Mouse (Mus musculus) thymus, postnatal 14 days (tissue): Measurements from ENCODE around the gene Btbd9.

ENCODE experiments used
- DNase-seq: peaks from one replicate; pipeline ENCODE4 v3.0.0; 2021

The Btbd9 gene

GRCm38 (mm10) chr17:30267432-30267973 lies 308.8 kb downstream of the Btbd9 start:
- DNase-seq: no peak

GRCm38 (mm10) chr17:30263535-30263934 lies 312.8 kb downstream of the Btbd9 start:
- no peak for DNase-seq

- DNase-seq: no peak
Observed at GRCm38 (mm10) chr17:30262943-30263342, 313.3 kb downstream of the Btbd9 start.

GRCm38 (mm10) chr17:30262440-30262839 lies 313.8 kb downstream of the Btbd9 start:
- DNase-seq: no peak

GRCm38 (mm10) chr17:30261983-30262340 lies 314.3 kb downstream of the Btbd9 start:
- no peak for DNase-seq

- no peak for DNase-seq
Observed at GRCm38 (mm10) chr17:30261307-30261982, 314.8 kb downstream of the Btbd9 start.

- DNase-seq: no peak
Observed at GRCm38 (mm10) chr17:30260641-30261306, 315.5 kb downstream of the Btbd9 start.

GRCm38 (mm10) chr17:30259938-30260337 lies 316.4 kb downstream of the Btbd9 start:
- no peak for DNase-seq

- no peak for DNase-seq
Observed at GRCm38 (mm10) chr17:30258480-30258879, 317.8 kb downstream of the Btbd9 start.

GRCm38 (mm10) chr17:30255928-30256560 lies 320.2 kb downstream of the Btbd9 start:
- no peak for DNase-seq

- DNase-seq: no peak
Observed at GRCm38 (mm10) chr17:30253924-30254323, 322.4 kb downstream of the Btbd9 start.

- DNase-seq: no peak
Observed at GRCm38 (mm10) chr17:30253028-30253427, 323.3 kb downstream of the Btbd9 start.

GRCm38 (mm10) chr17:30245308-30245706 lies 331.0 kb downstream of the Btbd9 start:
- DNase-seq: no peak

- no peak for DNase-seq
Observed at GRCm38 (mm10) chr17:30244651-30245307, 331.5 kb downstream of the Btbd9 start.

- no peak for DNase-seq
Observed at GRCm38 (mm10) chr17:30243540-30243939, 332.7 kb downstream of the Btbd9 start.

GRCm38 (mm10) chr17:30242647-30243046 lies 333.6 kb downstream of the Btbd9 start:
- DNase-seq: no peak

- DNase-seq: no peak
Observed at GRCm38 (mm10) chr17:30241720-30242322, 334.5 kb downstream of the Btbd9 start.

GRCm38 (mm10) chr17:30241061-30241460 lies 335.2 kb downstream of the Btbd9 start:
- no peak for DNase-seq

- no peak for DNase-seq
Observed at GRCm38 (mm10) chr17:30240659-30241058, 335.6 kb downstream of the Btbd9 start.

- DNase-seq: no peak
Observed at GRCm38 (mm10) chr17:30239458-30239857, 336.8 kb downstream of the Btbd9 start.

GRCm38 (mm10) chr17:30237600-30237999 lies 338.7 kb downstream of the Btbd9 start:
- no peak for DNase-seq

GRCm38 (mm10) chr17:30236611-30237010 lies 339.7 kb downstream of the Btbd9 start:
- no peak for DNase-seq

GRCm38 (mm10) chr17:30235380-30235779 lies 340.9 kb downstream of the Btbd9 start:
- DNase-seq: no peak
